Mouse (Mus musculus): ENCODE measurements around the gene Cpm. TPM values are rescaled to one million over a fixed set of nuclear protein-coding genes. Genes with fewer than 3 reads are reported as not detected.

The Cpm gene
- polyA plus RNA-seq, 1 experiment from 2014 or later, result 50.7 TPM

- Histone ChIP-seq H3K4me1 (replicated peaks) (no peaks in the 10 kb centered on the region), H3K9me3 (no peaks in the 10 kb centered on the region), H3K36me3 (peaks cover 58% of the 10 kb centered on the region), H3K4me3 (replicated peaks) (no peak overlapping the region), H3K4me2 (replicated peaks) (no peak overlapping the region), H3K27ac (no peak overlapping the region), H3K27me3 (replicated peaks) (no peaks in the 10 kb centered on the region), H3K9ac (no peak overlapping the region)
- ATAC-seq, result no peak
- WGBS, result 97% methylated on average over 6 of the region's 6 CpGs
Observed at GRCm38 (mm10) chr10:117694255-117694953, 65.1 kb downstream of the Cpm start.

- H3K9ac ChIP-seq, result no peak overlapping the region
- ATAC-seq, result no peak
- H3K27ac ChIP-seq, result no peak overlapping the region
- WGBS, result 94% methylated on average over 4 of the region's 4 CpGs
- no peaks in the 10 kb centered on the region for H3K4me1 ChIP-seq (replicated peaks)
- H3K36me3 ChIP-seq, result peaks cover 64% of the 10 kb centered on the region
- H3K27me3 ChIP-seq (replicated peaks), result no peaks in the 10 kb centered on the region
- H3K9me3 ChIP-seq, result no peaks in the 10 kb centered on the region
- H3K4me2 ChIP-seq (replicated peaks), result no peak overlapping the region
- H3K4me3 ChIP-seq (replicated peaks), result no peak overlapping the region
Observed at GRCm38 (mm10) chr10:117695027-117695426, 65.7 kb downstream of the Cpm start.

GRCm38 (mm10) chr10:117695605-117696004, 66.3 kb downstream of the Cpm start:
- H3K27ac ChIP-seq, result no peak overlapping the region
- WGBS, result 93% methylated on average over 4 of the region's 4 CpGs

GRCm38 (mm10) chr10:117696021-117696826, 66.9 kb downstream of the Cpm start:
- no peak overlapping the region for H3K4me2 ChIP-seq (replicated peaks)
- no peak for ATAC-seq
- H3K27ac ChIP-seq, result no peak overlapping the region
- no peaks in the 10 kb centered on the region for H3K27me3 ChIP-seq (replicated peaks)
- H3K4me1 ChIP-seq (replicated peaks), result no peaks in the 10 kb centered on the region
- no peak overlapping the region for H3K4me3 ChIP-seq (replicated peaks)
- H3K36me3 ChIP-seq, result peaks cover 59% of the 10 kb centered on the region
- no peaks in the 10 kb centered on the region for H3K9me3 ChIP-seq
- H3K9ac ChIP-seq, result no peak overlapping the region
- WGBS, result 89% methylated on average over 8 of the region's 8 CpGs

More at GRCm38 (mm10) chr10:117695605-117696004, 66.3 kb downstream of the Cpm start:
- peaks cover 63% of the 10 kb centered on the region for H3K36me3 ChIP-seq
- H3K9me3 ChIP-seq, result no peaks in the 10 kb centered on the region
- no peak for ATAC-seq
- H3K4me2 ChIP-seq (replicated peaks), result no peak overlapping the region
- H3K9ac ChIP-seq, result no peak overlapping the region
- H3K4me1 ChIP-seq (replicated peaks), result no peaks in the 10 kb centered on the region
- H3K4me3 ChIP-seq (replicated peaks), result no peak overlapping the region
- H3K27me3 ChIP-seq (replicated peaks), result no peaks in the 10 kb centered on the region

GRCm38 (mm10) chr10:117696827-117697560, 67.7 kb downstream of the Cpm start:
- Histone ChIP-seq H3K4me2 (replicated peaks) (no peak overlapping the region), H3K27ac (no peak overlapping the region), H3K9me3 (no peaks in the 10 kb centered on the region), H3K27me3 (replicated peaks) (no peaks in the 10 kb centered on the region), H3K4me1 (replicated peaks) (no peaks in the 10 kb centered on the region), H3K36me3 (peaks cover 59% of the 10 kb centered on the region), H3K4me3 (replicated peaks) (no peak overlapping the region), H3K9ac (no peak overlapping the region)
- no peak for ATAC-seq
- WGBS, result 89% methylated on average over 6 of the region's 6 CpGs

GRCm38 (mm10) chr10:117697561-117698115, 68.3 kb downstream of the Cpm start:
- no peak for ATAC-seq
- no peaks in the 10 kb centered on the region for H3K9me3 ChIP-seq
- no peak overlapping the region for H3K4me2 ChIP-seq (replicated peaks)
- peaks cover 57% of the 10 kb centered on the region for H3K36me3 ChIP-seq
- 97% methylated on average over 3 of the region's 3 CpGs for WGBS
- no peaks in the 10 kb centered on the region for H3K27me3 ChIP-seq (replicated peaks)
- no peak overlapping the region for H3K9ac ChIP-seq
- no peak overlapping the region for H3K4me3 ChIP-seq (replicated peaks)
- no peaks in the 10 kb centered on the region for H3K4me1 ChIP-seq (replicated peaks)
- H3K27ac ChIP-seq, result no peak overlapping the region

GRCm38 (mm10) chr10:117698313-117699138, 69.2 kb downstream of the Cpm start:
- Histone ChIP-seq H3K9me3 (no peaks in the 10 kb centered on the region), H3K27me3 (replicated peaks) (no peaks in the 10 kb centered on the region), H3K4me3 (replicated peaks) (no peak overlapping the region), H3K27ac (no peak overlapping the region), H3K9ac (no peak overlapping the region), H3K4me1 (replicated peaks) (no peaks in the 10 kb centered on the region), H3K36me3 (peaks cover 58% of the 10 kb centered on the region), H3K4me2 (replicated peaks) (no peak overlapping the region)
- ATAC-seq, result no peak
- 95% methylated on average over 10 of the region's 10 CpGs for WGBS

GRCm38 (mm10) chr10:117699914-117700313, 70.6 kb downstream of the Cpm start:
- peaks cover 60% of the 10 kb centered on the region for H3K36me3 ChIP-seq
- H3K4me1 ChIP-seq (replicated peaks), result no peaks in the 10 kb centered on the region

GRCm38 (mm10) chr10:117700450-117700849, 71.2 kb downstream of the Cpm start:
- Histone ChIP-seq H3K4me3 (replicated peaks) (no peak overlapping the region), H3K27ac (no peak overlapping the region), H3K4me2 (replicated peaks) (no peak overlapping the region), H3K36me3 (peaks cover 62% of the 10 kb centered on the region), H3K9ac (no peak overlapping the region), H3K4me1 (replicated peaks) (no peaks in the 10 kb centered on the region), H3K27me3 (replicated peaks) (no peaks in the 10 kb centered on the region), H3K9me3 (no peaks in the 10 kb centered on the region)
- no peak for ATAC-seq
- WGBS, result 82% methylated on average over 1 of the region's 1 CpGs

More at GRCm38 (mm10) chr10:117699914-117700313, 70.6 kb downstream of the Cpm start:
- Histone ChIP-seq H3K4me2 (replicated peaks) (no peak overlapping the region), H3K9ac (no peak overlapping the region), H3K27ac (no peak overlapping the region), H3K4me3 (replicated peaks) (no peak overlapping the region), H3K27me3 (replicated peaks) (no peaks in the 10 kb centered on the region), H3K9me3 (no peaks in the 10 kb centered on the region)
- 97% methylated on average over 4 of the region's 4 CpGs for WGBS
- no peak for ATAC-seq

GRCm38 (mm10) chr10:117701034-117701829, 71.9 kb downstream of the Cpm start:
- 90% methylated on average over 6 of the region's 6 CpGs for WGBS
- no peak for ATAC-seq
- Histone ChIP-seq H3K27ac (no peak overlapping the region), H3K9ac (no peak overlapping the region), H3K36me3 (peaks cover 56% of the 10 kb centered on the region), H3K9me3 (no peaks in the 10 kb centered on the region), H3K27me3 (replicated peaks) (no peaks in the 10 kb centered on the region), H3K4me1 (replicated peaks) (no peaks in the 10 kb centered on the region), H3K4me2 (replicated peaks) (no peak overlapping the region), H3K4me3 (replicated peaks) (no peak overlapping the region)
